Comparison of ENCODE assay signal across 10 mouse cellular contexts in the genomic region with DNA sequence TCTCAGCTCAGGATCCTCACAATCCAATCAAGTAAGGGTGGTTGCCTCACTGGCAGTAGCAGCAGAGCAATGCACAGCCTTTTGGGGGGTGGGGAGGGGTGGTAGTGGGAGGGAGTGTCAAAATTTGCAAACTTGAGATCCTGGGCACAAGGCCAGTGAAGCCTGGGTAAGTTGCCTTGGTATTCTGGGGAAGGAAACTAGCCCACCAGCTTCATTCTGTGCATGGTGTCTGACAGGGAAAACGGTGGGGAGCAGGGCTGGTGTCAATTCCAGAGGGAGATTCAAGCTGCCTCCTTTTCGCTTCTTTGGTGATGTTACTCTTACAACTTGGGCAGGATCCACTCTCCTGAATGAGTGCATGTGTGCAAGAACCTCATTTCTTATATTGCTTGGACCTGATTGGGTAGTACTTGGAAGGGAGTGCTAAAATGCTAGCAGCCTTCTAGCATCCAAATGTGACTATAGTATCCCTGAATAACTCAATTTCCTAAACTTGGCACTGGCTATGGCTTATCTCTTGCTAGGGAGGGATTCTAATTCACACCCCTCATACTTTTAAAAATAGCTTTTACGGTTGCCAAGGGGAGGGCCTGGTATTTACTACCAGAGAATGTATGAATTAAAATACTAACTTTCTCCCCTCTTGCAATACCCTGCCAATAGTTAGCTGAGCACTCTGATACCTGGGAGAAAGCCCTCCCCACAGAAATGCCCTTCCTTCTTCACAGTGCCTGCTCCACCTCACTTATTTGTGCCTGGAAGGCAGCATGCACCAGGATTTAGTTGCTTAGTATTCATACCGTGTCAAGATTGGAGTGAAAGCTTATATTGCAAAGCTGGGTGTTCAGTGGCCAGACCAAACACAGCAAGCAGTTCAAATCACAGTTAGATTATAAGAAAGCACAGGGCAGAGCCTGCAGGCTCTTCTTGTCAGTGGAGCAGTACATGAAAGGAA. TPM values are rescaled to one million over a fixed set of nuclear protein-coding genes. Genes with fewer than 3 reads are reported as not detected.
A peak's percentile ranks its signal among the peaks of the same experiment; 100 is the strongest.
DNase-seq lines count a peak whose midpoint lies in the region; ATAC-seq and TF ChIP-seq lines count a peak whose summit lies in the region.
"Had no signal": no experiment of that assay in that cellular context is flagged by ENCODE, and none has a peak within 500 bp of the region (broad histone marks: within the 10 kb centered on the region; RNA-seq: fewer than 3 reads in every experiment).

No protein-coding gene starts in this region.

- DNase-seq in intestine, embryonic 14.5 days (ENCODE audit: low spot score) = peak; percentile 41
- DNase-seq in forebrain, postnatal 0 days = peak; percentile 90
- peak; percentile 38 to 57 for DNase-seq in layer of hippocampus, adult 8-10 months (ENCODE audit: low spot score in 2 of 2)
- DNase-seq in gastrocnemius, postnatal 10 days = no peak
- DNase-seq in embryo, embryonic 10 days (ENCODE audit: low spot score) = no peak

- peaks cover 31% of the 10 kb centered on the region for H3K4me1 ChIP-seq in intestine, embryonic 14.5 days (replicated peaks; ENCODE audit: control insufficient read depth, insufficient read depth, low read length)
- H3K4me1 ChIP-seq in intestine, embryonic 16.5 days (ENCODE audit: control insufficient read depth, insufficient read depth, low read length) = peaks cover 9% of the 10 kb centered on the region
- peaks cover 16% of the 10 kb centered on the region for H3K4me1 ChIP-seq in forebrain, postnatal 0 days (ENCODE audit: insufficient read depth)
- H3K4me1 ChIP-seq in midbrain, embryonic 16.5 days (ENCODE audit: control insufficient read depth, insufficient read depth, low read length) = peaks cover 24% of the 10 kb centered on the region

- H3K4me2 ChIP-seq in intestine, embryonic 14.5 days (ENCODE audit: low read length) = no peak overlapping the region
- no peak overlapping the region for H3K4me2 ChIP-seq in intestine, embryonic 16.5 days (ENCODE audit: low read depth, low read length)
- 0 out of 2 replicates have a peak overlapping the region, but pooled peaks have one; percentile 2 for H3K4me2 ChIP-seq in forebrain, postnatal 0 days (ENCODE audit: low read depth)
- no peak overlapping the region for H3K4me2 ChIP-seq in midbrain, embryonic 16.5 days (ENCODE audit: low read length)
- H3K4me2 ChIP-seq: embryonic facial prominence, embryonic 15.5 days had no signal

- no peaks in the 10 kb centered on the region for H3K9me3 ChIP-seq in intestine, embryonic 14.5 days (ENCODE audit: control insufficient read depth, low read length)
- no peaks in the 10 kb centered on the region for H3K9me3 ChIP-seq in intestine, embryonic 16.5 days (ENCODE audit: control insufficient read depth, low read length)
- no peaks in the 10 kb centered on the region for H3K9me3 ChIP-seq in forebrain, postnatal 0 days (ENCODE audit: low read length)
- H3K9me3 ChIP-seq in midbrain, embryonic 16.5 days (replicated peaks; ENCODE audit: control insufficient read depth, low read length, poor library complexity, severe bottlenecking) = no peaks in the 10 kb centered on the region
- H3K9me3 ChIP-seq: embryonic facial prominence, embryonic 15.5 days had no signal

- no peak overlapping the region for H3K4me3 ChIP-seq in intestine, embryonic 14.5 days (ENCODE audit: low read depth, low read length)
- no peak overlapping the region for H3K4me3 ChIP-seq in intestine, embryonic 16.5 days (ENCODE audit: low read length)
- H3K4me3 ChIP-seq in forebrain, postnatal 0 days (ENCODE audit: low read depth, low read length) = no peak overlapping the region
- H3K4me3 ChIP-seq in midbrain, embryonic 16.5 days (ENCODE audit: low read depth, low read length) = no peak overlapping the region
- H3K4me3 ChIP-seq: embryonic facial prominence, embryonic 15.5 days had no signal

- WGBS in intestine, embryonic 14.5 days = 30% methylated on average over 4 of the region's 4 CpGs
- 41% methylated on average over 4 of the region's 4 CpGs for WGBS in intestine, embryonic 16.5 days
- 20% methylated on average over 4 of the region's 4 CpGs for WGBS in forebrain, postnatal 0 days
- WGBS in midbrain, embryonic 16.5 days = 45% methylated on average over 4 of the region's 4 CpGs

- no peak overlapping the region for H3K27ac ChIP-seq in intestine, embryonic 14.5 days (ENCODE audit: low read depth)
- H3K27ac ChIP-seq in intestine, embryonic 16.5 days (ENCODE audit: low read length) = no peak overlapping the region
- H3K27ac ChIP-seq in forebrain, postnatal 0 days (ENCODE audit: low read depth, low read length) = peak overlapping the region; percentile 46; the same call in 1 of the 2 replicates
- peak overlapping the region; percentile 48; the same call in 1 of the 2 replicates for H3K27ac ChIP-seq in midbrain, embryonic 16.5 days (ENCODE audit: low read length)
- H3K27ac ChIP-seq: embryonic facial prominence, embryonic 15.5 days had no signal

- no peak for TF ChIP-seq CTCF in forebrain, postnatal 0 days (IDR thresholded peaks at IDR 0.05; ENCODE audit: low read depth)

- ATAC-seq in intestine, embryonic 14.5 days (replicated peaks; ENCODE audit: low FRiP score, low TSS enrichment, low read depth) = no peak
- ATAC-seq in intestine, embryonic 16.5 days = no peak
- ATAC-seq in forebrain, postnatal 0 days = peak; percentile 93
- peak; percentile 74 for ATAC-seq in midbrain, embryonic 16.5 days
- no peak for ATAC-seq in erythroid progenitor cell, adult 5-6 weeks (replicated peaks; ENCODE audit: low FRiP score, poor library complexity, severe bottlenecking)

- no peaks in the 10 kb centered on the region for H3K27me3 ChIP-seq in intestine, embryonic 14.5 days (replicated peaks; ENCODE audit: control insufficient read depth, insufficient read depth, low read length)
- H3K27me3 ChIP-seq in intestine, embryonic 16.5 days (replicated peaks; ENCODE audit: control insufficient read depth, insufficient read depth, low read length) = no peaks in the 10 kb centered on the region
- no peaks in the 10 kb centered on the region for H3K27me3 ChIP-seq in forebrain, postnatal 0 days (ENCODE audit: insufficient read depth, low read length)
- no peaks in the 10 kb centered on the region for H3K27me3 ChIP-seq in midbrain, embryonic 16.5 days (ENCODE audit: control insufficient read depth, insufficient read depth, low read depth, low read length)
- H3K27me3 ChIP-seq: CH12.LX; embryonic facial prominence, embryonic 15.5 days had no signal

- H3K36me3 ChIP-seq in intestine, embryonic 14.5 days (ENCODE audit: control insufficient read depth, insufficient read depth, low read length) = no peaks in the 10 kb centered on the region
- H3K36me3 ChIP-seq in intestine, embryonic 16.5 days (ENCODE audit: control insufficient read depth, insufficient read depth, low read length) = no peaks in the 10 kb centered on the region; the same call in 1 of the 2 replicates
- H3K36me3 ChIP-seq in forebrain, postnatal 0 days (ENCODE audit: insufficient read depth) = no peaks in the 10 kb centered on the region
- 0 out of 2 replicates have a peak, but pooled peaks cover 5% of the 10 kb centered on the region for H3K36me3 ChIP-seq in midbrain, embryonic 16.5 days (ENCODE audit: control insufficient read depth, insufficient read depth, low read length)
- H3K36me3 ChIP-seq: embryonic facial prominence, embryonic 15.5 days had no signal

- no peak overlapping the region for H3K9ac ChIP-seq in intestine, embryonic 14.5 days (ENCODE audit: low read length)
- no peak overlapping the region for H3K9ac ChIP-seq in intestine, embryonic 16.5 days (ENCODE audit: low read depth, low read length)
- no peak overlapping the region for H3K9ac ChIP-seq in forebrain, postnatal 0 days
- no peak overlapping the region for H3K9ac ChIP-seq in midbrain, embryonic 16.5 days (ENCODE audit: low read depth, low read length)
- H3K9ac ChIP-seq: embryonic facial prominence, embryonic 15.5 days had no signal

RNA-seq across cellular contexts. Expression of gene Nrp1, which starts 57.6 kb away (rescaled TPM):
- 65.5 and 66.0 TPM in 2 replicates for polyA plus RNA-seq in intestine, embryonic 14.5 days (2014; fragmentation: Nextera tagmentation; extraction: Ambion mirVana)
- polyA plus RNA-seq in intestine, embryonic 16.5 days (2015; fragmentation: Nextera tagmentation; extraction: Ambion mirVana) = 49.1 and 49.3 TPM in 2 replicates
- total RNA-seq in forebrain, postnatal 0 days (2014; rRNA removed) = 79.9 and 93.3 TPM in 2 replicates
- polyA plus RNA-seq in forebrain, postnatal 0 days (2015; fragmentation: Nextera tagmentation; extraction: Ambion mirVana) = 49.0 and 87.1 TPM in 2 replicates
- 100 to 1,000 TPM in 2 of 4 experiments, 10 to 100 TPM in 2; 89.8 to 108 (median 101) TPM for total RNA-seq in layer of hippocampus, adult 8-10 months (2022)
- polyA plus RNA-seq in midbrain, embryonic 16.5 days (2015; fragmentation: Nextera tagmentation; extraction: Ambion mirVana) = 81.3 and 85.8 TPM in 2 replicates
- 10 to 100 TPM; 60.4 to 72.9 TPM for total RNA-seq in gastrocnemius, postnatal 10 days (2021)
- total RNA-seq in erythroid progenitor cell, adult 5-6 weeks (2015; ENCODE audit: low replicate concordance) = 1.4 and 3.4 TPM in 2 replicates
- total RNA-seq in erythroid progenitor cell, adult 5-6 weeks (2017; ENCODE audit: low replicate concordance) = 2.0 and 4.4 TPM in 2 replicates

Comparison
In these comparisons a context has a peak if more than half of its experiments do, and no peak if none do; other contexts are left out.
1. ATAC-seq: peak in forebrain, postnatal 0 days (single experiment) and midbrain, embryonic 16.5 days (single experiment); none in intestine, embryonic 14.5 days (single experiment), intestine, embryonic 16.5 days (single experiment) and erythroid progenitor cell, adult 5-6 weeks (single experiment).
2. DNase-seq: peak in intestine, embryonic 14.5 days (single experiment), forebrain, postnatal 0 days (single experiment) and layer of hippocampus, adult 8-10 months (2 of 2); none in gastrocnemius, postnatal 10 days (single experiment) and embryo, embryonic 10 days (single experiment).
3. H3K27ac ChIP-seq: peak in forebrain, postnatal 0 days (single experiment) and midbrain, embryonic 16.5 days (single experiment); none in intestine, embryonic 14.5 days (single experiment) and intestine, embryonic 16.5 days (single experiment).
4. RNA of gene Nrp1, which starts 57.6 kb away (total RNA-seq): 89.8 to 108 TPM in layer of hippocampus, adult 8-10 months, 79.9 to 93.3 TPM in forebrain, postnatal 0 days and 60.4 to 72.9 TPM in gastrocnemius, postnatal 10 days; 1.4 to 4.4 TPM in erythroid progenitor cell, adult 5-6 weeks; every median in the first group is over 10 times any median in the second.